Mouse (Mus musculus): Measurements from ENCODE around the gene Epb42. TPM values are rescaled to one million over a fixed set of nuclear protein-coding genes. Genes with fewer than 3 reads are reported as not detected.

The Epb42 gene
- total and polyA plus RNA-seq, 3 experiments, result not detected

- peaks cover 0 to 12% of the 10 kb centered on the region in 2 experiments; a peak in 1 of 4 replicates for H3K4me1 ChIP-seq (ENCODE audit: control insufficient read depth in 1 of 2, insufficient read depth in 2 of 2)
- dilution Hi-C loops (cut with MboI; ENCODE audit: extremely low pct_ligation_motif_present, extremely low pct_unique_long_range_greater_than_20kb, low sequenced_read_pairs) (no loop called here), in situ Hi-C loops (cut with MboI; ENCODE audit: low pct_ligation_motif_present, low pct_unique_long_range_greater_than_20kb, low sequenced_read_pairs) (no loop called here)
- no peak overlapping the region for H3K4me3 ChIP-seq (replicated peaks in 1 of 3; ENCODE audit: low read depth in 2 of 3, low read length in 2 of 3, poor library complexity in 1 of 3)
- H3K9me3 ChIP-seq (replicated peaks; ENCODE audit: low read length), result peaks cover 9% of the 10 kb centered on the region
- no peak for DNase-seq (ENCODE audit: extremely low read depth)
- H3K27ac ChIP-seq (ENCODE audit: insufficient read depth, low read depth), result no peak overlapping the region
- TF ChIP-seq JUN (IDR thresholded peaks at IDR 0.05; ENCODE audit: insufficient read depth, low read depth, low read length) (no peak), MAZ (IDR thresholded peaks at IDR 0.05; ENCODE audit: low read depth, low read length) (no peak), MAFK (IDR thresholded peaks at IDR 0.05; ENCODE audit: insufficient replicate concordance, low read length) (peak; percentile 64; the same call in 1 of the 2 replicates)
- no peaks in the 10 kb centered on the region for H3K79me2 ChIP-seq (replicated peaks; ENCODE audit: control insufficient read depth, extremely low read depth, insufficient read depth, poor library complexity, severe bottlenecking)
- no peak overlapping the region for H3K9ac ChIP-seq (ENCODE audit: insufficient read depth, low read depth)
- peaks cover 32 to 62% of the 10 kb centered on the region in 2 experiments for H3K36me3 ChIP-seq (replicated peaks in 1 of 2; ENCODE audit: control insufficient read depth in 1 of 2, insufficient read depth in 1 of 2, low read length in 1 of 2)
- H3K27me3 ChIP-seq (replicated peaks), result no peaks in the 10 kb centered on the region
- no peak overlapping the region for H3K4me2 ChIP-seq (ENCODE audit: insufficient read depth, low read depth, poor library complexity, severe bottlenecking)
Observed at GRCm38 (mm10) chr2:121015507-121015906, 21.4 kb downstream of the Epb42 start.

DNA sequence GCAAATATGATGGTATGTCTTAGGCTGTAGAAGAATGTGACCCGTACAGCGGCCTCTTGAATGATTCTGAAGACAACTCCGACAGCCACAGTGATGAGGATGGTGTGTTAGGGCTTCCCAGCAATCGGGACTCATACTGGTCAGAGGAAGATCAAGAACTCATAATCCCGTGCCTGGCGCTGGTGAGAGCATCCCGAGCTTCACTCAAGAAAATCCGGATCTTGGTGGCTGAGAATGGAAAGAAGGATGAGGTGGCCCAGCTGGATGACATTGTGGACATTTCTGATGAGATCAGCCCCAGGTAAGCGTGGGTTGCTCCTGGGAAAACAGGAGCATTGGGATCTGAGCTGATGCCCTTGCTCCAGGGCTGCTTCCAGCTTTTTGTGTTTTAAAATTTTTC, 24.2 kb downstream of the Epb42 start:
- H3K4me3 ChIP-seq (replicated peaks in 1 of 3; ENCODE audit: low read depth in 2 of 3, low read length in 2 of 3, poor library complexity in 1 of 3), result no peak overlapping the region
- in situ Hi-C loops (cut with MboI; ENCODE audit: low pct_ligation_motif_present, low pct_unique_long_range_greater_than_20kb, low sequenced_read_pairs), result no loop called here
- peaks cover 6% of the 10 kb centered on the region for H3K9me3 ChIP-seq (replicated peaks; ENCODE audit: low read length)
- TF ChIP-seq E2F4 (IDR thresholded peaks at IDR 0.05; ENCODE audit: insufficient replicate concordance, low read depth, low read length) (no peak), MAZ (IDR thresholded peaks at IDR 0.05; ENCODE audit: low read depth, low read length) (no peak), MEF2A (IDR thresholded peaks at IDR 0.05; ENCODE audit: borderline replicate concordance, low read depth, low read length) (no peak)
- 0 out of 2 replicates have a peak, but pooled peaks cover 2% of the 10 kb centered on the region for H3K79me2 ChIP-seq (replicated peaks; ENCODE audit: control insufficient read depth, extremely low read depth, insufficient read depth, poor library complexity, severe bottlenecking)
- no peaks in the 10 kb centered on the region for H3K27me3 ChIP-seq (replicated peaks)
- dilution Hi-C loops (cut with MboI; ENCODE audit: extremely low pct_ligation_motif_present, extremely low pct_unique_long_range_greater_than_20kb, low sequenced_read_pairs), result no loop called here
- no peak overlapping the region for H3K4me2 ChIP-seq (ENCODE audit: insufficient read depth, low read depth, poor library complexity, severe bottlenecking)
- peaks cover 2 to 25% of the 10 kb centered on the region in 2 experiments; a peak in 2 of 4 replicates for H3K4me1 ChIP-seq (ENCODE audit: control insufficient read depth in 1 of 2, insufficient read depth in 2 of 2)
- DNase-seq (ENCODE audit: extremely low read depth), result no peak
- H3K9ac ChIP-seq (ENCODE audit: insufficient read depth, low read depth), result no peak overlapping the region
- peaks cover 28 to 63% of the 10 kb centered on the region in 2 experiments for H3K36me3 ChIP-seq (replicated peaks in 1 of 2; ENCODE audit: control insufficient read depth in 1 of 2, insufficient read depth in 1 of 2, low read length in 1 of 2)
- H3K27ac ChIP-seq (ENCODE audit: insufficient read depth, low read depth), result no peak overlapping the region

- Histone ChIP-seq H3K4me2 (ENCODE audit: insufficient read depth, low read depth, poor library complexity, severe bottlenecking) (peak overlapping the region; percentile 96), H3K36me3 (replicated peaks in 1 of 2; ENCODE audit: control insufficient read depth in 1 of 2, insufficient read depth in 1 of 2, low read length in 1 of 2) (peaks cover 15 to 38% of the 10 kb centered on the region in 2 experiments), H3K27ac (ENCODE audit: insufficient read depth, low read depth) (no peak overlapping the region), H3K27me3 (replicated peaks) (no peaks in the 10 kb centered on the region), H3K4me1 (ENCODE audit: control insufficient read depth in 1 of 2, insufficient read depth in 2 of 2) (peaks cover 2 to 17% of the 10 kb centered on the region in 2 experiments; a peak in 2 of 4 replicates), H3K9me3 (replicated peaks; ENCODE audit: low read length) (no peaks in the 10 kb centered on the region), H3K9ac (ENCODE audit: insufficient read depth, low read depth) (peak overlapping the region; percentile 29), H3K79me2 (replicated peaks; ENCODE audit: control insufficient read depth, extremely low read depth, insufficient read depth, poor library complexity, severe bottlenecking) (0 out of 2 replicates have a peak, but pooled peaks cover 2% of the 10 kb centered on the region), H3K4me3 (replicated peaks in 1 of 3; ENCODE audit: low read depth in 2 of 3, low read length in 2 of 3, poor library complexity in 1 of 3) (peak overlapping the region; percentile 70 to 91 (median 90))
- TF ChIP-seq ELF1 (IDR thresholded peaks at IDR 0.05; ENCODE audit: low read depth, low read length), result no peak
- no peak for TF ChIP-seq CHD1 (IDR thresholded peaks at IDR 0.05; ENCODE audit: low read depth, low read length)
- TF ChIP-seq MXI1 (IDR thresholded peaks at IDR 0.05; ENCODE audit: low read depth, low read length), result no peak
- TF ChIP-seq NRF1 (IDR thresholded peaks at IDR 0.05; ENCODE audit: low read depth, low read length), result no peak
- no peak for TF ChIP-seq JUN (IDR thresholded peaks at IDR 0.05; ENCODE audit: insufficient read depth, low read depth, low read length)
- TF ChIP-seq SMC3 (IDR thresholded peaks at IDR 0.05; ENCODE audit: low read depth, low read length), result no peak
- no peak for TF ChIP-seq JUND (conservative IDR thresholded peaks at IDR 0.05; ENCODE audit: low read depth, low read length)
- no peak for TF ChIP-seq ETS1 (conservative IDR thresholded peaks at IDR 0.05; ENCODE audit: low read depth, low read length)
- no peak for TF ChIP-seq RCOR1 (conservative IDR thresholded peaks at IDR 0.05; ENCODE audit: low read depth, low read length)
- TF ChIP-seq HCFC1 (IDR thresholded peaks at IDR 0.05; ENCODE audit: low read depth, low read length), result no peak
- TF ChIP-seq MAFK (IDR thresholded peaks at IDR 0.05; ENCODE audit: insufficient replicate concordance, low read length), result no peak
- TF ChIP-seq MEF2A (IDR thresholded peaks at IDR 0.05; ENCODE audit: borderline replicate concordance, low read depth, low read length), result no peak
- TF ChIP-seq EP300 (IDR thresholded peaks at IDR 0.05; ENCODE audit: low read length), result no peak
- no peak for TF ChIP-seq TBP (conservative IDR thresholded peaks at IDR 0.05; ENCODE audit: low read depth, low read length)
- dilution Hi-C loops (cut with MboI; ENCODE audit: extremely low pct_ligation_motif_present, extremely low pct_unique_long_range_greater_than_20kb, low sequenced_read_pairs), result no loop called here
- DNase-seq (ENCODE audit: extremely low read depth), result no peak
- in situ Hi-C loops (cut with MboI; ENCODE audit: low pct_ligation_motif_present, low pct_unique_long_range_greater_than_20kb, low sequenced_read_pairs), result no loop called here
Observed at GRCm38 (mm10) chr2:121009071-121009677, 27.7 kb downstream of the Epb42 start.
